Mouse (Mus musculus) thymus, postnatal 10 days (tissue): ENCODE measurements at regions not wholly inside any gene's neighbourhood (a gene's known extent, or its start where the extent isn't known, plus 50 kb on each side); places are given as distances from the start of the nearest gene placed in this dataset.

Source experiments
- DNase-seq, 2 experiments: peaks; one replicate each; pipeline ENCODE4 v3.0.0; 2021; ENCODE audit warnings: low spot score in 2 of 2

GRCm38 (mm10) chr16:95892356-95892755, 98.4 kb downstream of the Psmg1 start:
- DNase-seq, result peak in 1 of 2 experiments; percentile 2

- DNase-seq, result peak; percentile 41 to 42
These were observed 104.6 kb downstream of the Psmg1 start for GRCm38 (mm10) chr16:95886131-95886530.

GRCm38 (mm10) chr16:95873297-95873696, 117.5 kb downstream of the Psmg1 start:
- DNase-seq, result peak in 1 of 2 experiments; percentile 2

DNA sequence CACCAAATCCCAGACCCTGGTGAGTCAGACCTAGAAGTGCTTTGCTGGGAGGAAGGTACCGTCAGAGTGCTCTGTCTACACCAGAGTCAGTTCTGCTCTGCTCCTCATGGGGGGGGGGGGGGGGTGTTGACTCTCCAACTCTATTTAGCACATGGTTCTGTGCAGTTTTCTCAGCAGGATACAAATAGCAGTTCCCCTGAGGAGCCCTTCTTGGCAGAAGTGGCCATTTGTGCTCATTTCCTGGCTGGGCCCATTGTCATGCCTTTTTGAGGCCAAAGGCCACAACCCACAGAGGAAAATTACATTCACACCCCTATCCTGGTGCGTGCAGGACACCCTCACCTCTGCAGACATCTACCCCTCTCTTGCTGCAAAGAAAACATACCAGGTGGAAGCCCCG, 118.3 kb downstream of the Psmg1 start:
- peak in 1 of 2 experiments; percentile 6 for DNase-seq

- peak; percentile 80 to 88 for DNase-seq
These were observed 120.5 kb downstream of the Psmg1 start for GRCm38 (mm10) chr16:95870291-95870690.

DNA sequence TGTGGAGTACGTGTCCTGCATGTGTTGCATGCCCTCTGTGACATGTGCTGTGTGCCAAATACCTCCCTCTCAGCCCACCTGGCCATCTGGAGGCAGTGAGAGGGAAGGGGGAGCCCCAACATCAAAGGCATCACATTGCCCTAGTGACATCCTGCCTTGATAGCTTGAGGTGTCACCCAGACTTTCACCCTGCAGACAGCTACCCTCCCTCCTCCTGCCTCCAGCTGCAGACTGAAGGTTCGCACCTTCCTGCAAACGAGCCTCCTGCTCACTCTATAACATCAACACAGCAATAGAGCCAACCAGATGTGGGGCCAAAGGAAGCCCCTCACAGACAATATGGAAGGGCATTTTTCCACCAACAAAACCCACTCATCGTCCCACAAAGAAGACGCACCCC, 121.3 kb downstream of the Psmg1 start:
- DNase-seq, result peak; percentile 84 to 95

DNA sequence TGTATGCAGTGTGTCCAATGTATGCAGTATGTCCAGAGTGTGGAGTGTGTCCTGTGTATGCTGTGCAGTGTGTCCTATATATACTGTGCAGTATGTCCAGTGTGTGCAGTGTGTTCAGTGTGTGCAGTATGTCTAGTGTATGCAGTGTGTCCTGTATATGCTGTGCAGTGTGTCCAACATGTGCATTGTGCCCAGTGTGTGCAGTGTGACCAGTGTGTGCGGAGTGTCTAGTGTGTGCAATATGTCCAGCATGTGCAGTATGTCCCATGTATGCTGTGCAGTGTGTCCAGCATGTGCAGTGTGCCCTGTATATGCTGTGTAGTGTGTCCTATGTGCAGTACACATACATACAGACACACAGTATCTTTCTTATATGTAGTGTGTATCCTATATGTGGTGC, 121.9 kb downstream of the Psmg1 start:
- DNase-seq, result peak in 1 of 2 experiments; percentile 6

- peak in 1 of 2 experiments; percentile 12 for DNase-seq
These were observed 123.2 kb downstream of the Psmg1 start for GRCm38 (mm10) chr16:95867516-95867915.

DNA sequence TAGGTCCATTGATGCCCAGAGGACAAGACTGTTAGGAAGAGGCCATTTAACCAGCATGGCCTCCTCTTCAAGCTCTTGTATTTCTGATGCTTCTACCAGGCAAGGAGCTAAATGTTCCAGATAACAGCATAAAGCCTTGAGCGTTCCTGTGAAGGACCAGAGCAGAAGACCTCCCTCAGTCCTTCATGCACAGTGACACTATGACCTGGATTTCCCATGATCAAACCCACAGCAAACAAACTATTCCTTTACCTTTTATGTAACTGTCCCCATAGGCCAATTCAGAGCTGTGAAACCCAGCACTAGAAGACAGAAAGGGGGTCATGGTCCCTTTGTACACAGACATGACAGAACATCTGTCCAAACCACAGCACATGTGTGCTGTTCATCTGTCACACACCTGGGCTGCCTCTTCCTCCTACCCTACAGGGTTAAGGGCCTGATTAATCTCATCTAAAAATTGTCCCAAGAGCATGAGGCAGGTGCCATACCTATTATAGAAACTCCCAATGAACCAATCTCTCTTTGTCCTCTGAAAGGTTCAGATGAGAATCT, 123.8 kb downstream of the Psmg1 start:
- peak; percentile 72 to 80 for DNase-seq

GRCm38 (mm10) chr16:95865603-95866002, 125.2 kb downstream of the Psmg1 start:
- DNase-seq, result peak in 1 of 2 experiments; percentile 27

GRCm38 (mm10) chr16:95864646-95865045, 126.1 kb downstream of the Psmg1 start:
- peak in 1 of 2 experiments; percentile 19 for DNase-seq

GRCm38 (mm10) chr16:95864106-95864505, 126.7 kb downstream of the Psmg1 start:
- peak in 1 of 2 experiments; percentile 4 for DNase-seq

DNA sequence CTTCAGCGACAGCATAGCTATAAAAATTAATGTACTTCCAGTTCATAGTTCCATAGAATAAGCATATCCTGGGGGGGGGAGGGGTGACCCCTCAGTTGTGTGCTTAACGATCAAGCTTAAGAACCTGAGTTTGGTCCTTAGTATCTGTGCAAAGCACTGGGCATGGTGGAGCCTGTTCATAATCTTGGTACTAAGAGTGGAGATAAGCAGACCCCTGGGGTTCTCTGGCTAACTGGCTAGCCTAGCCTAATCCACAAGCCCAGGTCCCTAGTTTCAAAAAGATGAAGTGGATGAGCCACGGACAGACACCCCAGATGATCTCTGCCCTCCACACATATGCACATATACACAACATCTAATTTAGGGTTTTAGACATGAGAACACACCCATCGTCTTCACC, 127.2 kb downstream of the Psmg1 start:
- DNase-seq, result peak in 1 of 2 experiments; percentile 7

DNA sequence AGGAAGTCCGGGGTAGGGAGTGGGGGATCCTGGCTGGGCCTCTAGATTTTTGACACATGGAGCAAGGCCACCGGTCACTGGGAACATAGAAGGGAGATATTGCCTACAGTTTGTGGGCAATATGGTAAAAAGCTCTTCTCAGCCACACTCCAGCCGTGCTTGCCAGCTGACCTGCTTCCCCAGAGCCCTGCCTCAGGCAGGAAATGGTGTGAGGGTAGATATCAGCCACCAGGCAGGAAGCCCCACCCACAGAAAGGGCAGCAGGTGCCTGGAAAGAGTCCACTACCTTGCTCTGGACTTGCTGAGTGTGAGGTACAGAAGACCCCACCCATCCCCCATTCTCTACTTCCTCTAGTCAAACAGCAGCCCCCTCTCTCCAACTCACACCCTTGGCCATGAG, 128.1 kb downstream of the Psmg1 start:
- DNase-seq, result peak; percentile 62 to 66

GRCm38 (mm10) chr16:95861231-95861690, 129.5 kb downstream of the Psmg1 start:
- no peak for DNase-seq

DNA sequence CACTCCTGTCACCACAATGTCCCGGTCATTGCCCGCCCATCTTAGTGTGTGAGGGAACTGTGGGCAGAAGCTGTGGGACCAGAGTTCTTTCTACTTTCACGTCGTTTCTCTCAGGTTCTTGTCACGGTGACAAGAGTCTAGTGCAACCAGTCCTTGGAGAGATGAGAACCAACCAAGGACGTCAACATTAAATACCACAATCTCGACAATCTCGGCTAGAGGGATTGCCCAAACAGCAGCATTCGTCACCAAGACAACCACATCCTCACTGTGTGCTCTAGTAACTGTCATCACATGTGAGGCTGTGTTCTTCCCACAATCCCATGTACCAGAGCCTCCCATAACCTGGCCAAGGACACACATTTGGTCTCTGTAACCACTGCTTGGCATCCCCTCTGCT, 129.9 kb downstream of the Psmg1 start:
- DNase-seq, result no peak

- no peak for DNase-seq
These were observed 130.6 kb downstream of the Psmg1 start for GRCm38 (mm10) chr16:95860111-95860510.

DNA sequence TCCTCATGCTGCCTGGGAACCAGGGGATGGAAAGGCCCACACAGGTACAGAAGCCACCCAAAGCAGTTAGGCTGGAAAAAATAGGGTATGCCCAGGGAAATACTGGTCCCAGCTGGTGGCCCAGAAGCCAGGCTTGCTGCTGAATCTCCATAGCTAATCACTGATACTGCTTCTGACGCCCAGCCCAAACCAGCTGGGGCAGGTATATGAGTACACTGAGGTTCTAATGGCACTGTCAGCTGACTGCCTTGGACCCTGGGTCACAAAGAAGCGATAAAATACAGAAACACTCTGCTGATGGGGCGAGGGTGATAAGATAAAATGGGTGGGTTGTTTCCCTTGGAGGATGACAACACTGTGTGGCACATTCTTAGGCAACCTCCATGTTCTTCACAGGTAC, 133.4 kb downstream of the Psmg1 start:
- DNase-seq, result no peak

DNA sequence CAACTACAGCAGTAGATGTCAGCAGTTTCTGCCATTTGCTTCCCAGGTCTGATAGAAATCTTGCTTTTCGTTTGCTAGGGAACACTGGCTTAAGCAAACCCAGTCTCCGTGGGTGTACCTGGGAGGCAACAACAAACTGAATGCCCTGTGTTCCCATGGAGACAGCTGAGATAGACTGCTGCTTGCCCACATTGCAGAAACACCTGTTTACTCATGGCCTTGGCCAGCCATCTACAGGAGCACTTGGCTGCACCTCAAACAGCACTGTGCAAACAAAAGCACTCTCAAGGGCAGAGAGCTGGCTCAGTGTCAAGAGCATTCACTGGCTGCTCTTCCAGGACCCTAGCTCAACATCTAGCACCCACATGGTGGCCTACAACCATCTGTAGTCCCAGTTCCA, 135.5 kb downstream of the Psmg1 start:
- peak; percentile 49 to 63 for DNase-seq

- no peak for DNase-seq
These were observed 138.9 kb downstream of the Psmg1 start for GRCm38 (mm10) chr16:95851907-95852306.

DNA sequence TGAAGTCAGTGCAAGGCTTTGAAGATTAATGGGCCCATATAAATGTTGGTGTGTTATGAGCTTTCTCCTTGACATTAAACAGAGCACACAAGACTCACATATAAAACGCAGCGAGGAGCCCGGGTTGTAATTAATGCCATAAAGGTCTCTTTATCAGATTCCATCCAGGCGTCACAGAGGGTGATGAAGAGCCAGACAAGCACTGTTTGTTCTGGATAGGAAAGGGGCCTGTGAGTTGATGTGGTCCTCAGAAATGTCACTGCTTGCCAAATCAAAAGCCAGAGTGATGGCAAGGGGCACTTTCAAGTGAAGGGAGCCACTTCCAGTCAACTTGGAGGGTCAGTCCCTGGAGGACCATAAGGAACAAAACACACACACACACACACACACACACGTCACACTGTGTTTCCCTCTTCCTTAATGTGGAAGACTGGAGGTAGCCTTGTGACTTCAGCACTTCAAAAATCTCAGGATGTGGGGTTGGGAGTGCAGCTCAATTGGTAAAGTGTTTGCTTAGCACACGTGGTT, 142.1 kb downstream of the Psmg1 start:
- no peak for DNase-seq

DNA sequence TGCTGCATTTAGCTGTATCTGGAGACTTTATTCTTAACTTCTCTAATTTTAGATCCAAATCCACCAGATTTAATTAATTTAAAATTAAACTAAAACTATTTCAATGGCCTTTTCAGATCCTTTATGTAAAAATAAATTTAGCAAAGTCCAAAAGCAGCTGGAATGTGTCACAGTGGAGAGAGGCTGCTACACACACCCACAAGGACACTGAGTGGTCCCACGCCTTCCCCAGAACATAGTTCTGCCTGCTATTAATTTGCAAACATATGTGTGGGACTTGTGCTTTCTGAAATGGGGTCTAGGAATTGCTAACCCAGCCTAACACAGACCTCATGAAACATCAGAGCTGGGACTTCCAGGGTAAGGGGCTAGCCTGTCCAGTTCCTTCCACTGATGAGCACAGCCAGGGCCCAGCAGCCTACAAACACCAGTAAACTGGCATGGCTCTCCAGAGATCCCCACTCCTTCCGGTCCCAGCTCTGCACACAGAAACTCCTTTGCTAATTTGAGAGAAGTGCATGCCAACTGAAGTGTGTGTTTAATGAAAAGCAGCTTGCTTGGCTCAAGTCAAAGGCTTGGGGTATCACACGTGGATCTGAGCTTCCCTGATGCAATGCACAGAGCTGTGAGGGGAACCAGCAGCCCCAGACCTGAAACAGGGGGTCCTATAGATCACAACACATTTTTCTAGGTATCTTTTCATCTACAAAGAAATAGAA, 142.8 kb downstream of the Psmg1 start:
- DNase-seq, result no peak

DNA sequence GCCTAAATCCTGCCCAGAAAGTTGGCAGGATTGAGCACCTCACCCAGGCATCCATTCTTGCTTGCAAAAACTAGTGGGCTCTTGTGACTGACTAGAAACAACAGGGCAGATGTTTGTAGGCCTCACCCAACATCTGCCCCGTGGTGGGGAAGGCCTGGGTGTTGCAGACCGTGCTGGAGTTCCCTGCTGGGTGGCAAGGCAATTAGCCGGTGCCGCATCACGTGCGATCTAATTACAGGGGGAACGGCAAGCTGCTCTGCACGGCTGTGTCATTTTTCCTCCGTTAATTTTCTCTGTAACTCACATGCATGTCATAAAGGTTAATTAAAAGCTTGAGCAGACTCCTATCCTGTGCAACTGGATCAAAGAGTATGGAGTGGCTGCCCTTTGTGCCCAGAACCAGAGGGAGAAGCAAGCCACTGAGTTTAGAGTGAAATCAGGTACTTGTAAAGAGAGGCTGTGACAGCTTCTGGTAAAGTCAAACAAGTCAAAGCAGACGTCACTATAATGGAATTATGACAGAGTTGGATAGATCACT, 143.5 kb downstream of the Ets2 start:
- DNase-seq, result no peak
